In the genomic region with DNA sequence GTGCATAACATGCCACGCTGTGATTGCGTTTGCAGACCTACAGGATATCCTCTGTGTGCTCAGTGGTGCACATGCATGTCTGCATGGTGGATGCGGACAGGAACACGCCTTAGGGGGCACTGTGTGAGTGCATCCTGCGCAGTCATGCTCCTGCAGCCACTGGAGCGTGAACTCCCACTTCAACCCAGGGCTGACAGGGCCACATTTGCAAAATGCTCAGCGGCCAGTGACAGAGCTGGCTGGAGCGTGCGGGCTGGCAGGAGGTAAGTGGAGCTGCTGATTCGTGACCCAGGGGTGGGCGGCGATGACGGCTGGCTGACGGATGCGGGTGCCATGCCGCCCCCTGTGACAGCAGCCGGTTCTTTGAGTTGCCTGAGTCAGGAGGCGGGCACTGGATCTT, we compare ENCODE assay signal across 18 mouse cellular contexts. TPM values are rescaled to one million over a fixed set of nuclear protein-coding genes. Genes with fewer than 3 reads are reported as not detected.
DNase-seq lines count a peak whose midpoint lies in the region; ATAC-seq and TF ChIP-seq lines count a peak whose summit lies in the region.
"Had no signal": no experiment of that assay in that cellular context is flagged by ENCODE, and none has a peak within 500 bp of the region (broad histone marks: within the 10 kb centered on the region; RNA-seq: fewer than 3 reads in every experiment).

No protein-coding gene starts in this region.

- H3K27ac ChIP-seq in kidney, postnatal 0 days = no peak overlapping the region
- H3K27ac ChIP-seq in hindbrain, embryonic 12.5 days = peak overlapping the region; percentile 49; the same call in 1 of the 2 replicates
- no peak overlapping the region for H3K27ac ChIP-seq in neural tube, embryonic 13.5 days (replicated peaks)
- H3K27ac ChIP-seq: heart, embryonic 15.5 days; liver, embryonic 15.5 days had no signal

- H3K9me3 ChIP-seq in kidney, postnatal 0 days (replicated peaks; ENCODE audit: low read length) = no peaks in the 10 kb centered on the region
- H3K9me3 ChIP-seq in hindbrain, embryonic 12.5 days (replicated peaks) = no peaks in the 10 kb centered on the region
- H3K9me3 ChIP-seq in neural tube, embryonic 13.5 days = no peaks in the 10 kb centered on the region
- H3K9me3 ChIP-seq: heart, embryonic 15.5 days; liver, embryonic 15.5 days had no signal

- no peak for TF ChIP-seq CTCF in kidney, postnatal 0 days (IDR thresholded peaks at IDR 0.05; ENCODE audit: low read depth)
- no peak for TF ChIP-seq CTCF in brain, embryonic 14.5 days (IDR thresholded peaks at IDR 0.05; ENCODE audit: borderline replicate concordance, extremely low read depth, insufficient read depth, insufficient read length)

- WGBS in kidney, postnatal 0 days = 15% methylated on average over 18 of the region's 18 CpGs
- 14% methylated on average over 18 of the region's 18 CpGs for WGBS in hindbrain, embryonic 12.5 days
- WGBS in neural tube, embryonic 13.5 days = 19% methylated on average over 18 of the region's 18 CpGs

- peaks cover 54% of the 10 kb centered on the region for H3K27me3 ChIP-seq in kidney, postnatal 0 days (ENCODE audit: insufficient read depth, low read length)
- peaks cover 71% of the 10 kb centered on the region for H3K27me3 ChIP-seq in hindbrain, embryonic 12.5 days
- H3K27me3 ChIP-seq in neural tube, embryonic 13.5 days = peaks cover 92% of the 10 kb centered on the region

- intact Hi-C loops in left cerebral cortex, postnatal 36 days (cut with DNase I) = no loop called here

- no peak overlapping the region for H3K4me2 ChIP-seq in kidney, postnatal 0 days (ENCODE audit: low read length)
- H3K4me2 ChIP-seq in hindbrain, embryonic 12.5 days (replicated peaks) = 0 out of 2 replicates have a peak overlapping the region, but pooled peaks have one; percentile 17
- no peak overlapping the region for H3K4me2 ChIP-seq in neural tube, embryonic 13.5 days
- H3K4me2 ChIP-seq: heart, embryonic 15.5 days; liver, embryonic 15.5 days had no signal

- no peaks in the 10 kb centered on the region for H3K4me1 ChIP-seq in kidney, postnatal 0 days (replicated peaks; ENCODE audit: insufficient read depth, low read length)
- H3K4me1 ChIP-seq in hindbrain, embryonic 12.5 days = peaks cover 25% of the 10 kb centered on the region
- peaks cover 33% of the 10 kb centered on the region for H3K4me1 ChIP-seq in neural tube, embryonic 13.5 days (replicated peaks)
- H3K4me1 ChIP-seq: heart, embryonic 15.5 days; liver, embryonic 15.5 days had no signal

- H3K9ac ChIP-seq in kidney, postnatal 0 days (ENCODE audit: low read depth, low read length) = no peak overlapping the region
- no peak overlapping the region for H3K9ac ChIP-seq in hindbrain, embryonic 12.5 days
- H3K9ac ChIP-seq in neural tube, embryonic 13.5 days = peak overlapping the region; percentile 53
- H3K9ac ChIP-seq: heart, embryonic 15.5 days; liver, embryonic 15.5 days had no signal

- no peaks in the 10 kb centered on the region for H3K36me3 ChIP-seq in kidney, postnatal 0 days (ENCODE audit: insufficient read depth, low read length)
- H3K36me3 ChIP-seq in hindbrain, embryonic 12.5 days = no peaks in the 10 kb centered on the region
- H3K36me3 ChIP-seq in neural tube, embryonic 13.5 days = no peaks in the 10 kb centered on the region
- H3K36me3 ChIP-seq: heart, embryonic 15.5 days; liver, embryonic 15.5 days had no signal

- no peak for DNase-seq in kidney, postnatal 0 days (ENCODE audit: low spot score)
- no peak for DNase-seq in kidney, adult 18-20 months
- peak; percentile 55 for DNase-seq in brain, embryonic 14.5 days (ENCODE audit: low read depth)
- no peak for DNase-seq in spleen, postnatal 36 days (ENCODE audit: low spot score in 2 of 2)
- DNase-seq in cerebellum, adult 11 months = no peak
- DNase-seq in left cerebral cortex, postnatal 36 days (ENCODE audit: low spot score in 2 of 2) = no peak
- DNase-seq: adrenal gland, postnatal 36 days; cerebellum, adult 8-10 months; gastrocnemius, postnatal 14 days had no signal

- peak; percentile 37; the same call in 1 of the 2 replicates for ATAC-seq in kidney, postnatal 0 days (replicated peaks; ENCODE audit: low FRiP score, low read depth)
- ATAC-seq in hindbrain, embryonic 12.5 days (ENCODE audit: low FRiP score) = peak; percentile 57
- 0 out of 2 replicates have a peak, but pooled peaks have one; percentile 16 for ATAC-seq in neural tube, embryonic 13.5 days (ENCODE audit: low read depth)
- ATAC-seq: CD4-positive, CD25-positive, alpha-beta regulatory T cell, adult 4 months had no signal

- TF ChIP-seq POLR2A in brain, embryonic 14.5 days (IDR thresholded peaks at IDR 0.05; ENCODE audit: borderline replicate concordance, extremely low read depth, insufficient read depth, insufficient read length, poor library complexity, severe bottlenecking) = no peak

- H3K4me3 ChIP-seq in kidney, postnatal 0 days (replicated peaks; ENCODE audit: low read depth, low read length) = no peak overlapping the region
- no peak overlapping the region for H3K4me3 ChIP-seq in hindbrain, embryonic 12.5 days
- H3K4me3 ChIP-seq in neural tube, embryonic 13.5 days = no peak overlapping the region
- H3K4me3 ChIP-seq: heart, embryonic 15.5 days; liver, embryonic 15.5 days had no signal

RNA-seq across cellular contexts. Expression of a gene that starts 16.0 kb away (rescaled TPM):
- not detected in 2 replicates for polyA plus RNA-seq in kidney, postnatal 0 days (2015; fragmentation: Nextera tagmentation; extraction: Ambion mirVana)
- not detected in 2 replicates for polyA plus RNA-seq in brain, embryonic 14.5 days (2012; rRNA removed)
- polyA plus RNA-seq in hindbrain, embryonic 12.5 days (2016; fragmentation: Nextera tagmentation; extraction: Ambion mirVana) = not detected in 2 replicates
- polyA plus RNA-seq in neural tube, embryonic 13.5 days (2015; fragmentation: Nextera tagmentation; extraction: Ambion mirVana) = not detected in 2 replicates
- not detected for total RNA-seq in left cerebral cortex, postnatal 36 days (2021)
- total RNA-seq: adrenal gland, postnatal 36 days; gastrocnemius, postnatal 14 days; left cerebral cortex, adult 8-10 months; neutrophil, adult 5-6 weeks had no signal
- polyA plus RNA-seq: CD4-positive, CD25-positive, alpha-beta regulatory T cell, adult 4 months; heart, embryonic 15.5 days; large intestine, adult 2 months; liver, embryonic 15.5 days; thymus, postnatal 0 days had no signal

RNA-seq across cellular contexts. Expression of a gene that starts 51.2 kb away (rescaled TPM):
- polyA plus RNA-seq in kidney, postnatal 0 days (2015; fragmentation: Nextera tagmentation; extraction: Ambion mirVana) = 13.5 and 16.7 TPM in 2 replicates
- polyA plus RNA-seq in brain, embryonic 14.5 days (2012; rRNA removed) = 8.4 and 8.7 TPM in 2 replicates
- 5.4 and 6.8 TPM in 2 replicates for polyA plus RNA-seq in hindbrain, embryonic 12.5 days (2016; fragmentation: Nextera tagmentation; extraction: Ambion mirVana)
- 7.2 and 8.3 TPM in 2 replicates for polyA plus RNA-seq in neural tube, embryonic 13.5 days (2015; fragmentation: Nextera tagmentation; extraction: Ambion mirVana)
- 1 to 10 TPM; 1.0 to 1.6 TPM for total RNA-seq in left cerebral cortex, postnatal 36 days (2021)
